Mouse (Mus musculus): ENCODE data around the gene Spns3. TPM values are rescaled to one million over a fixed set of nuclear protein-coding genes. Genes with fewer than 3 reads are reported as not detected.

Gene Spns3
- under 1 TPM; 0.22 to 0.44 TPM for polyA plus RNA-seq (2017; shearing (Covaris generic))

GRCm38 (mm10) chr11:72550134-72550988 is at the start of gene Spns3:
Gene Spns3 (minus strand): TSS chr11:72550506.

GRCm38 (mm10) chr11:72489881-72490301 is 60.4 kb downstream of the Spns3 start, which contains the start of gene Spns2:
Gene Spns2 (minus strand): TSS chr11:72489904.

Other genes starting within 250 kb of the Spns3 start
- 100 to 1,000 TPM; 122 to 128 TPM for gene Xaf1, start 248.9 kb downstream of the Spns3 start, polyA plus RNA-seq (2017; shearing (Covaris generic))
- gene Fbxo39, start 236.1 kb downstream of the Spns3 start, polyA plus RNA-seq (2017; shearing (Covaris generic)), result under 1 TPM; 0.80 to 0.86 TPM
- gene Tekt1, start 188.1 kb downstream of the Spns3 start, polyA plus RNA-seq (2017; shearing (Covaris generic)), result not detected
- under 1 TPM in 1 of 2 experiments, not detected in 1; 0.32 TPM for gene Smtnl2, start 138.8 kb downstream of the Spns3 start, polyA plus RNA-seq (2017; shearing (Covaris generic))
- gene Ggt6, start 115.0 kb downstream of the Spns3 start, polyA plus RNA-seq (2017; shearing (Covaris generic)), result not detected
- 10 to 100 TPM; 68.5 to 88.6 TPM for gene Mybbp1a, start 109.2 kb downstream of the Spns3 start, polyA plus RNA-seq (2017; shearing (Covaris generic))
- gene Spns2, start 60.6 kb downstream of the Spns3 start, polyA plus RNA-seq (2017; shearing (Covaris generic)), result not detected
- 10 to 100 TPM; 56.0 to 71.4 TPM for gene Ube2g1, start 56.8 kb upstream of the Spns3 start, polyA plus RNA-seq (2017; shearing (Covaris generic))
- 10 to 100 TPM; 30.9 to 49.4 TPM for gene Ankfy1, start 139.5 kb upstream of the Spns3 start, polyA plus RNA-seq (2017; shearing (Covaris generic))
- gene Cyb5d2, start 245.6 kb upstream of the Spns3 start, polyA plus RNA-seq (2017; shearing (Covaris generic)), result 1 to 10 TPM; 5.7 to 8.2 TPM
- 10 to 100 TPM; 19.0 to 21.3 TPM for gene Zzef1, start 245.7 kb upstream of the Spns3 start, polyA plus RNA-seq (2017; shearing (Covaris generic))